ENCODE assay signal across 24 mouse cellular contexts in the genomic region with DNA sequence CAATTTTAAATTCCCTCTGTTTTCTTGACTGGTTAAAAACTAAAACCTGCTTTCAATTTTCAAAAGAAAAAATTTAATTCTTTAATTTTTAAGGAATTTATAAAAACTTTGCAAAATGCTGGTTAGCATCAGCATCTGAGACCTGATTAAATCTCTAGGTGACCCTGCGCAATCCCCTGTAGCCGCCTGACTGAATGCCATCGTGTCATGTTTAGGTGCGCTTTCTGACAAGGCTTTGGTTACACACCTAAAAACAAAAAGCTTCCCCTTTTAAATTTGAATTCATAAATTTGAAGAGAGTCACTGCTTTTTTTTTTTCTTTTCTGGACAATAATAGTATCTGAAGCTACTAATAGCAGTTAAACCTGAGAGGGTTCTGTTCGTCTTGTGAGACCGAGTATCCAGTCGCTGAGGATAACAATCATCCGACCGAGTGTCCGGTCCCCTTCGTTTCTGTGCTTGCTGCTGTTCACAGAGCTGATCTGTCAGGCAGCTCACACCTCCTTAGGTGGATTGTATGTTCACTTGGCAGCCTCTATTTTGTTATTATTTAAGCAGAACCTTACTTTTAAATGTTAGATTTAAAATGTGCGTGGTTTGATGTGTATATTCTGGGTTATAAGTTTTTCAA.
DNase-seq lines count a peak whose midpoint lies in the region; ATAC-seq and TF ChIP-seq lines count a peak whose summit lies in the region.
"Had no signal": no experiment of that assay in that cellular context is flagged by ENCODE, and none has a peak within 500 bp of the region (broad histone marks: within the 10 kb centered on the region; RNA-seq: fewer than 3 reads in every experiment).

No protein-coding gene starts in this region.

- H3K4me3 ChIP-seq in hindbrain, embryonic 15.5 days, result no peak overlapping the region
- no peak overlapping the region for H3K4me3 ChIP-seq in hindbrain, embryonic 10.5 days
- H3K4me3 ChIP-seq in cortical plate, adult 2 months (ENCODE audit: insufficient read depth, low read length), result no peak overlapping the region
- H3K4me3 ChIP-seq in midbrain, embryonic 11.5 days (ENCODE audit: low read depth, low read length), result no peak overlapping the region
- H3K4me3 ChIP-seq: embryonic facial prominence, embryonic 15.5 days; heart, embryonic 13.5 days; hindbrain, embryonic 12.5 days; limb, embryonic 15.5 days; midbrain, embryonic 13.5 days had no signal

- H3K27ac ChIP-seq in hindbrain, embryonic 15.5 days (replicated peaks), result peak overlapping the region; percentile 18; the same call in 1 of the 2 replicates
- no peak overlapping the region for H3K27ac ChIP-seq in hindbrain, embryonic 10.5 days
- peak overlapping the region; percentile 53; the same call in 1 of the 2 replicates for H3K27ac ChIP-seq in cortical plate, adult 2 months (ENCODE audit: insufficient read depth, low read length)
- H3K27ac ChIP-seq in midbrain, embryonic 11.5 days (ENCODE audit: low read depth, low read length), result no peak overlapping the region
- H3K27ac ChIP-seq: heart, embryonic 13.5 days; hindbrain, embryonic 12.5 days; limb, embryonic 15.5 days; liver, embryonic 14.5 days; midbrain, embryonic 13.5 days had no signal

- no peak overlapping the region for H3K4me2 ChIP-seq in hindbrain, embryonic 15.5 days
- no peak overlapping the region for H3K4me2 ChIP-seq in midbrain, embryonic 11.5 days
- H3K4me2 ChIP-seq: embryonic facial prominence, embryonic 15.5 days; heart, embryonic 13.5 days; hindbrain, embryonic 12.5 days; limb, embryonic 15.5 days; lung, embryonic 14.5 days; midbrain, embryonic 13.5 days had no signal

- DNase-seq in cerebellum, adult 18-20 months, result peak; percentile 55 to 62
- no peak for DNase-seq in cerebellum, adult 8-10 months
- no peak for DNase-seq in hindbrain, embryonic 10.5 days (ENCODE audit: low spot score)
- peak; percentile 28 for DNase-seq in brain, embryonic 14.5 days (ENCODE audit: low read depth)
- no peak for DNase-seq in midbrain, embryonic 11.5 days (ENCODE audit: low spot score, missing footprints)
- no peak for DNase-seq in right cerebral cortex, adult 2 months (ENCODE audit: low spot score in 2 of 2)
- DNase-seq: adrenal gland, postnatal 10 days; gastrocnemius, postnatal 14 days; heart, adult 11 months; heart, postnatal 14 days; kidney, adult 9 months; kidney, postnatal 14 days; left cerebral cortex, postnatal 4 days; right cerebral cortex, postnatal 25 days; spleen, adult 18-20 months had no signal

- ATAC-seq in hindbrain, embryonic 15.5 days (ENCODE audit: low FRiP score, low read depth), result no peak
- ATAC-seq in midbrain, embryonic 11.5 days (ENCODE audit: low FRiP score), result no peak
- ATAC-seq: midbrain, embryonic 13.5 days had no signal

- TF ChIP-seq CTCF in brain, embryonic 14.5 days (IDR thresholded peaks at IDR 0.05; ENCODE audit: borderline replicate concordance, extremely low read depth, insufficient read depth, insufficient read length), result no peak
- TF ChIP-seq CTCF in cortical plate, adult 2 months (IDR thresholded peaks at IDR 0.05; ENCODE audit: extremely low read depth, insufficient read depth, low read length), result no peak

- H3K36me3 ChIP-seq in hindbrain, embryonic 15.5 days, result no peaks in the 10 kb centered on the region
- H3K36me3 ChIP-seq in hindbrain, embryonic 10.5 days, result no peaks in the 10 kb centered on the region
- no peaks in the 10 kb centered on the region for H3K36me3 ChIP-seq in midbrain, embryonic 11.5 days (ENCODE audit: control insufficient read depth, insufficient read depth, low read length)
- H3K36me3 ChIP-seq: embryonic facial prominence, embryonic 15.5 days; heart, embryonic 13.5 days; hindbrain, embryonic 12.5 days; limb, embryonic 15.5 days; midbrain, embryonic 13.5 days had no signal

- peaks cover 24% of the 10 kb centered on the region for H3K4me1 ChIP-seq in hindbrain, embryonic 15.5 days (replicated peaks)
- H3K4me1 ChIP-seq in hindbrain, embryonic 10.5 days (replicated peaks), result peaks cover 17% of the 10 kb centered on the region
- H3K4me1 ChIP-seq in cortical plate, adult 2 months (ENCODE audit: control insufficient read depth, insufficient read depth, low read length), result peaks cover 14% of the 10 kb centered on the region
- peaks cover 13% of the 10 kb centered on the region for H3K4me1 ChIP-seq in midbrain, embryonic 11.5 days (ENCODE audit: control insufficient read depth, insufficient read depth, low read length)
- H3K4me1 ChIP-seq: limb, embryonic 15.5 days had no signal

- 82% methylated on average over 12 of the region's 12 CpGs for WGBS in hindbrain, embryonic 15.5 days
- WGBS in hindbrain, embryonic 10.5 days, result 92% methylated on average over 12 of the region's 12 CpGs
- WGBS in midbrain, embryonic 11.5 days, result 85% methylated on average over 12 of the region's 12 CpGs

- H3K9me3 ChIP-seq in hindbrain, embryonic 15.5 days, result no peaks in the 10 kb centered on the region
- no peaks in the 10 kb centered on the region for H3K9me3 ChIP-seq in hindbrain, embryonic 10.5 days
- H3K9me3 ChIP-seq in midbrain, embryonic 11.5 days (ENCODE audit: control insufficient read depth, low read length), result no peaks in the 10 kb centered on the region
- H3K9me3 ChIP-seq: embryonic facial prominence, embryonic 15.5 days; heart, embryonic 13.5 days; hindbrain, embryonic 12.5 days; limb, embryonic 15.5 days; midbrain, embryonic 13.5 days had no signal

- no peak overlapping the region for H3K9ac ChIP-seq in hindbrain, embryonic 15.5 days
- no peak overlapping the region for H3K9ac ChIP-seq in midbrain, embryonic 11.5 days (ENCODE audit: low read length)
- H3K9ac ChIP-seq: embryonic facial prominence, embryonic 15.5 days; heart, embryonic 13.5 days; hindbrain, embryonic 12.5 days; limb, embryonic 15.5 days; liver, embryonic 14.5 days; lung, embryonic 14.5 days; midbrain, embryonic 13.5 days had no signal

- TF ChIP-seq POLR2A in brain, embryonic 14.5 days (IDR thresholded peaks at IDR 0.05; ENCODE audit: borderline replicate concordance, extremely low read depth, insufficient read depth, insufficient read length, poor library complexity, severe bottlenecking), result no peak
- TF ChIP-seq POLR2A in cortical plate, adult 2 months (IDR thresholded peaks at IDR 0.05; ENCODE audit: extremely low read depth, insufficient read depth, low read length), result no peak

- H3K27me3 ChIP-seq in hindbrain, embryonic 15.5 days, result no peaks in the 10 kb centered on the region
- H3K27me3 ChIP-seq in hindbrain, embryonic 10.5 days (ENCODE audit: insufficient read depth, poor library complexity, severe bottlenecking), result no peaks in the 10 kb centered on the region
- no peaks in the 10 kb centered on the region for H3K27me3 ChIP-seq in midbrain, embryonic 11.5 days (ENCODE audit: control insufficient read depth, insufficient read depth, low read length)
- H3K27me3 ChIP-seq: embryonic facial prominence, embryonic 15.5 days; heart, embryonic 13.5 days; hindbrain, embryonic 12.5 days; limb, embryonic 15.5 days; midbrain, embryonic 13.5 days had no signal

Comparison
In these comparisons a context has a peak if more than half of its experiments do, and no peak if none do; other contexts are left out.
1. DNase-seq: peak in cerebellum, adult 18-20 months (2 of 2) and brain, embryonic 14.5 days (single experiment); none in cerebellum, adult 8-10 months (single experiment), hindbrain, embryonic 10.5 days (single experiment), midbrain, embryonic 11.5 days (single experiment) and right cerebral cortex, adult 2 months (0 of 2).
2. H3K27ac ChIP-seq: peak in hindbrain, embryonic 15.5 days (single experiment) and cortical plate, adult 2 months (single experiment); none in hindbrain, embryonic 10.5 days (single experiment) and midbrain, embryonic 11.5 days (single experiment).